Mouse (Mus musculus) olfactory bulb, adult 2 months (tissue): ENCODE measurements around the gene Smu1. TPM values are rescaled to one million over a fixed set of nuclear protein-coding genes. Genes with fewer than 3 reads are reported as not detected.

Source experiments
- H3K27ac ChIP-seq: fragments of 200-500 bp; 2 replicates; pipeline ENCODE4 v1.5.1; 2012; ENCODE audit warnings: low read depth, low read length; ENCODE audit not compliant: insufficient read depth
- H3K4me1 ChIP-seq: fragments of 200-500 bp; 2 replicates; pipeline ENCODE4 v1.6.1; 2012; ENCODE audit warnings: low read length; ENCODE audit not compliant: control insufficient read depth, insufficient read depth
- H3K4me3 ChIP-seq: fragments of 200-500 bp; 2 replicates; pipeline ENCODE4 v1.5.1; 2012; ENCODE audit warnings: mild to moderate bottlenecking, low read depth, low read length, moderate library complexity; ENCODE audit not compliant: insufficient read depth
- CTCF ChIP-seq: fragments of 200-500 bp; IDR thresholded peaks from 2 replicates; pipeline ENCODE4 v1.5.1; 2012; ENCODE audit warnings: low read depth, mild to moderate bottlenecking, low read length, moderate library complexity; ENCODE audit not compliant: insufficient read depth
- POLR2A ChIP-seq: fragments of 200-500 bp; IDR thresholded peaks from 2 replicates; pipeline ENCODE4 v1.6.1; 2012; ENCODE audit warnings: mild to moderate bottlenecking, low read depth, low read length, moderate library complexity; ENCODE audit not compliant: insufficient read depth
- WGBS: fragments of 180-500 bp; shearing (Covaris S2); methylation state at CpG from one replicate; pipeline ENCODE4 v1.1.7; 2018; 5-methylcytosine and 5-hydroxymethylcytosine counted together
- polyA plus RNA-seq: library from polyadenylated mRNA; stranded (reverse); fragments of >200 nt; gene quantifications from 2 replicates; pipeline ENCODE4 v1.2.4, GENCODE M21; 2012; ENCODE audit warnings: low replicate concordance; ENCODE audit not compliant: missing spikeins, insufficient read depth, insufficient read length

The Smu1 gene
- polyA plus RNA-seq, 1 experiment, result not detected

- TF ChIP-seq POLR2A, result no peak
- TF ChIP-seq CTCF, result no peak
- no peaks in the 10 kb centered on the region for H3K4me1 ChIP-seq
- WGBS, result 90% methylated on average over 11 of the region's 11 CpGs
- H3K27ac ChIP-seq, result no peak overlapping the region
- no peak overlapping the region for H3K4me3 ChIP-seq
These were observed 66.6 kb downstream of the Smu1 start for GRCm38 (mm10) chr4:40691100-40691499.

Other genes with a start within 250 kb of the Smu1 start
- gene Aptx, start 54.7 kb downstream of the Smu1 start, polyA plus RNA-seq, result not detected in 2 replicates
- 375 TPM in 1 of 2 replicates, not detected in the other for gene Dnaja1, start 35.8 kb downstream of the Smu1 start, polyA plus RNA-seq
- gene B4galt1, start 96.1 kb upstream of the Smu1 start, polyA plus RNA-seq, result not detected in 2 replicates
- gene Spink4, start 162.1 kb upstream of the Smu1 start, polyA plus RNA-seq, result not detected in 2 replicates
- gene Bag1, start 190.4 kb upstream of the Smu1 start, polyA plus RNA-seq, result not detected in 2 replicates
- gene Chmp5, start 190.5 kb upstream of the Smu1 start, polyA plus RNA-seq, result not detected in 2 replicates
- gene Nfx1, start 213.0 kb upstream of the Smu1 start, polyA plus RNA-seq, result not detected in 2 replicates